Mouse (Mus musculus): ENCODE results near the gene Hes2. TPM values are rescaled to one million over a fixed set of nuclear protein-coding genes. Genes with fewer than 3 reads are reported as not detected.

The Hes2 gene
- total RNA-seq, 2 experiments from 2014 or later, result not detected

DNA sequence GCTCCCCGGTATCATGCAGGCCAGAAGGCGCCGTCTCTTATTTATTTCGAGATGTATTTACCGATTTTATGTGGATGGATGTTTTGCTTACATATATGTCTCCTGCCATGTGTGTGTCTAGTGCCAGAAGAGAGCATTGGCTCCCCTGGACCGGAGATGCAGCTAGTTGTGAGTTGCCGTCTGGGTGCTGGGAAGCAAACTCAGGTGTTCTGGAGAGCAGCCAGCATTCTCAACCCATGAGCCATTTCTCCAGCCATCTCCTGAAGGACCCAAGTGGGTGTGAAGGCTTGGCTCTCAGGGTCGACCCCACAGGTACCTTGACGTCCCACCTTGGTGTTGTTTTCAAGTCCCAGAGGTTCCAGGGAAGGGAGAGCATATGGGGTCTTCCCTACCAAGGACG, 23.5 kb downstream of the Hes2 start:
- peak in 1 of 2 experiments; percentile 8 for DNase-seq
- intact Hi-C loops (cut with DNase I), result no loop called here

DNA sequence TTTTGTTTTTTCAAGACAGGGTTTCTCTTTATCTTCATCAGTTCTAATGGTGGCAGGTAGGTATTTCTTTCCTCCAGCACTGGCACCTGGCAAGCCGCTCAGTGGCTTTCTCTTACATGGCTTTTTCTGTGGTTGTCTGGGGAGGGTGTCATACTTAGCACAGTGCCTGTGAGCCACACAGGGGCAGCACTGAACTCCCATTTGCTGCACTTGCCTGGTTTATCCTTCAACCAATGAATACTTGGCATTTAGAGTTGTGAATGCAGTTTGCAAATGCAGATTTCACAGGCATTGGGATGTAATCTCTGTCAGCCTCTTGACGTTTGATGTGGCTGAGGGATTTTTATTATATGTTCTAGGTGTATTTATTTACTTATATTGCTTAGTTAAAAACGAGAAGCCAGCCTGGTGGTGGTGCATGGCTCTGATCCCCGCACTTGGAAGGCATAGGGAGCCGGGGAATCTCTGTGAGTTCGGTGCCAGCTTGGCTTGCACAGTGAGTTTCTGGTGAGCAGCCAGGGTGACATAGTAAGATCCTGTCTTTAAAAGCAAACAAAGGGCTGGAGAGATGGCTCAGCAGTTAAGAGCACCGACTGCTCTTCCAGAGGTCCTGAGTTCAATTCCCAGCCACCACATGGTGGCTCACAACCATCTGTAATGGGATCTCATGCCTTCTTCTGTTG, 25.8 kb downstream of the Hes2 start:
- intact Hi-C loops (cut with DNase I), result no loop called here
- peak in 1 of 2 experiments; percentile 11 for DNase-seq

GRCm38 (mm10) chr4:152185137-152185509, 26.5 kb downstream of the Hes2 start:
- intact Hi-C loops (cut with DNase I), result no loop called here
- peak in 1 of 2 experiments; percentile 12 for DNase-seq

DNA sequence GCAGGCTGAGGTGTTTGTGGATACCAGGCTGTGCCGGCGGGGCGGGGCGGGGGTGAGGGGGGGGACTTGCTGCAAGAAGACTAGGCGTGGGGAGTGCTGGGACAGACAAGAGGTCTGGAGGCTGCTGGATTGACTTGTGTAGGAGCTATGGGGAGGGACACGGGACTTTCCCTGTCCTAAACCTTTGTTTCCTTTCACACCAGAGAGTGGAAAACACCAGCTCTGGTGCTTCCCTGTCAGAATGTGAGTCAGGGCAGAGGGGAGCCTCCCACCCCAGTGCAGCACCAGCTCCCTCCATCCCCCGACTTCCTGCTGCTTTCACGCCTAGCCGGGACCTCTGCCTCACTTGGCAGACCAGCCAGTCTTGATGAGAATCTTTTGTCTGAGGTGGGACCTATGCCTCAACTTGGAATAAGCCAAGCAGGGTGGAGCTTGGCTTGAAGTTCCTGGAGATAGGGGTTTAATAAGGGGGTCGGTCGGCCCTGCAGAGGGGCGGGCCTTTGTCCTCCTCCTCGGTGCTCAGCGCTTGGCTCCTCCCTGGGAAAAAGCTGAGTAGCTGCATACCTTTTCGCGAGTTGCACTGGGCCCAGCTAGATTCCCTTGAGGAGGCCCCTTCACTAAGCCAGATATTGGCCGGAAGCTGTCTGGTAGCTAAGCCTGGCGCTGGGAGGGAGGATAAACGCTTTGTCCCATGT, 27.0 kb downstream of the Hes2 start:
- peak in 1 of 2 experiments; percentile 14 for DNase-seq
- intact Hi-C loops (cut with DNase I), result no loop called here

DNA sequence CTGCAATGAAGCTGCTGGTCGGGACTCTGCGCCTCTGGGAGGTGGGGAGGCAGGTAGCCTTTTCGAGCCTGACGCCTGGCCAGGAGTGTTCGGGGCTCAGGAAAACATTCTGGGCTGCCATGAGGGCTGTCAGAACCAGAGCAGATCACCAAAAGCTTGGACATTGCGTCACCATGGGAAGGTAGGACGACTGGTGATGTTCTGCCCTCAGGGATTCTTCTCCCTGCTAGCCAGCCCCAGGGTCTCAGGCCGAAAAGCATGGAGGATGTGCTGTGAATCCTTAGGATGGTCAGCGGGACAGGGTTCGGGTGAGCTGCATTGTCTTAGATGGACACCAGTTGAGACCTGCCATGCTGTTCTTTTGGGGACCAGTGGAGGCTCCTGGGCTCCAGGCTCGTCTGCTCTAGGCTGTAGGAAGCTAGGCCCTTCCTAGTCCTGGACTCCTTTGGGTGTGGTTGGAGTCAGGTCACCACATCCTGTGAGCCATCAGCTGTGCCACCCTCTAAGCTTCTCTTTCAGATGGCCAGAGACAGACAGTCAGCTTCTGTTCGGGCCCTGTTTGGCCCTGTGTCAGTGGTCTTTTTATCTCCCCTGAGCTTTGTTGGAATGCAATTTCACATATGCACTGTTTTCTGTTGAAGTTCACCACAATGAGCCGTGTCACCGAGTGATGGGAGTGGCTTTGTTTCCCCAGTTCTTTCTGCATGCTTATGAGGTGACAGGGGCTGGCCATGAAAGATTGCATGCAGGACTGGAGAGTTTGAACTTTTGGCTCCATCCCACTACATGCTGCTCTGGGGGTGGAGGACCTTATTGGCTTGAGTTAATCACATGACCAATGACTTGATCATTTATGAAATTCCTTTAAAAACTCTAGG, 27.8 kb downstream of the Hes2 start:
- intact Hi-C loops (cut with DNase I), result no loop called here
- DNase-seq, result peak in 1 of 2 experiments; percentile 13

- DNase-seq, result peak in 1 of 2 experiments; percentile 9
- intact Hi-C loops (cut with DNase I), result no loop called here
Observed at GRCm38 (mm10) chr4:152187142-152187541, 28.5 kb downstream of the Hes2 start.

GRCm38 (mm10) chr4:152188651-152189050, 30.0 kb downstream of the Hes2 start:
- DNase-seq, result no peak
- intact Hi-C loops (cut with DNase I), result no loop called here

DNA sequence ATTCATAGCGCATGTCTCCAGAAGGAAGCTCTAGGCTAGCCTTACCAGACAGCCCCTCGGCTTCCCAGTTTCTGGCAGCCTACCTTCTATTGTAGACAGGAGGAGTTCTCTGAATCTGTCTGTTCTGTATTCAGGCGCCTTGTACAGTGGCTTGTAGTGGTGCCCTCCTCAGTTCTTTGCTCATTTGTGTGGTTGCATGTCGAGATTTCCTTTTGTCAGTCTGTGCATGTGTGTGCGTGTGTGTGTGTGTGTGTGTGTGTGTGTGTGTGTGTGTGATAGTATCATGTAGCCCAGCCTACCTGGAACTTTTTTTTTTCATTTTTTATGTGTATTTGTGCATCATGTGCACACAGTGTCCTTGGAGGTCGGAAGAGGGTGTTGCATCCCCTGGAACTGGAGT, 30.4 kb downstream of the Hes2 start:
- no peak for DNase-seq
- intact Hi-C loops (cut with DNase I), result no loop called here

GRCm38 (mm10) chr4:152189691-152190090, 31.0 kb downstream of the Hes2 start:
- intact Hi-C loops (cut with DNase I), result no loop called here
- DNase-seq, result no peak

DNA sequence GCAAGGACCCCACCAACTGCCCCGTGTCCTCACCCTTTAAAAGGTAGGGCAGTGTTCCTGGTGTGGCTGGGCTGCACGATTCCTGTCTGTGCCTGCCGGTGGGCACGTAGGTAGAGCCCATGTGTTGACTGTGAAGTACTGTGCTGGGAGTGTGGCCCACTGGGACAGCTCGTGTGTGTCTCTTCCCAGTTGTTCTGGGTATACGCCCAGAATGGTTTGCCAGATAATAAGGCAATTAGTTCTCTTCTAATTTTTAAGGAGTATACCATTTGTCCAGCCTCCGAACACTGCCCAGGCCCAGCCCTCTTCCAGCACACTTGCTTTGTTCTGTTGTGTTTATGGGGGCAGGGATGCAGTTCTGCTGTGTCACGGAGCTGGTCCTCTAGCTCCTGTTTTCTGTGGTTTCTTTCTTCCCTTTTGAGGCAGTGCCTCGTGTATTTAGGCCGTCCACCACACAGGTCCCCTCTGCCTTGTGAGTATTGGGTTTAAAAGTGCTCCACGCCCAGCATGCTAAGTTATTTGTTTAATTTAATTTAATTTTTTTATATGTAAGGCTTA, 31.5 kb downstream of the Hes2 start:
- no peak for DNase-seq
- intact Hi-C loops (cut with DNase I), result no loop called here

- DNase-seq, result no peak
- intact Hi-C loops (cut with DNase I), result no loop called here
Observed at GRCm38 (mm10) chr4:152190701-152191100, 32.0 kb downstream of the Hes2 start.

- intact Hi-C loops (cut with DNase I), result no loop called here
Observed at GRCm38 (mm10) chr4:152192569-152192968, 33.9 kb downstream of the Hes2 start.

GRCm38 (mm10) chr4:152194476-152195175, 36.0 kb downstream of the Hes2 start:
- intact Hi-C loops (cut with DNase I), result no loop called here
- no peak for DNase-seq

More at GRCm38 (mm10) chr4:152192569-152192968, 33.9 kb downstream of the Hes2 start:
- DNase-seq, result no peak

- no peak for DNase-seq
- intact Hi-C loops (cut with DNase I), result no loop called here
Observed at GRCm38 (mm10) chr4:152196276-152196675, 37.6 kb downstream of the Hes2 start.

- no peak for DNase-seq
- intact Hi-C loops (cut with DNase I), result no loop called here
Observed at GRCm38 (mm10) chr4:152197545-152197944, 38.9 kb downstream of the Hes2 start.

DNA sequence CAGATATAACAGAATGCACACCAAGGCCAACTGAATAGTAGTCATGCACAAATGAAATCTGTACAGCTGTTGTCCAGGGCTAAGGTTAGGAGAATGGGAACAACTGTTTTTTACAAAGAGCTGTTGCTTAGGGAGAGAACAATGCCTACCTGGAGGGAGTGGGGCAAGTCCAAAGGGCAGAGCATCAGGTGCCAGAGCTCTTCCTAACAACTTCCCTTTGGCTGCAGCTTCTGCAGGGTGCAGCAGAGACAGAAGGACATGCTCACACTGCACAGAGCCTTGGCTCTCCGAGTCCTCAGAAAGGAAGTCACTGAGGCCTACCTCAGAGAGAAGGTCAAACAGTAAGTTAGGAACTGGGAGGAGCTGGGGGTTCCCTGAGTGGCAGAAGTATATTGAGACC, 41.0 kb downstream of the Hes2 start:
- intact Hi-C loops (cut with DNase I), result loop anchor here (2.0 kb wide), 1 partner anchor 19 kb away; no protein-coding TSS in a partner anchor
- DNase-seq, result no peak

- intact Hi-C loops (cut with DNase I), result loop anchor here (2.0 kb wide), 1 partner anchor 21 kb away; no protein-coding TSS in a partner anchor
- no peak for DNase-seq
Observed at GRCm38 (mm10) chr4:152201492-152201891, 42.8 kb downstream of the Hes2 start.

DNA sequence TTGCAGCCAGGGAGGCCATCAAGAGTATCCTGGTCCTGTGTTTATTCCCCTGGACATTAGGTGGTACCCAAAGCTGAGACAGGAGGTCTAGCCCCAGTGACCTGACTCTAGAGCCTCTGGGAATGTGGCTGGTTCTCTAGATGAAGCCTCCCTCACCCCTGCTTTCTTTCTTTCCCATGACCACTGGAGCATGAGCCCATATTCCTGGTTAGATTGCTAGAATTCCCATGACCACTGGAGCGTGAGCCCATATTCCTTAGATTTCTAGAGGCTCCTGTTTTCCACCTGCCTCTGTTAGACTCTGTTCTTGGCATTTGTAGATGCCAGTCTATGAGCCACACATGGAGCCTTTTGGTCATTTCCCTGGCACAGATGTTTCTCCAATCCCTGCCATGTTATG, 43.8 kb downstream of the Hes2 start:
- intact Hi-C loops (cut with DNase I), result no loop called here
- DNase-seq, result no peak

DNA sequence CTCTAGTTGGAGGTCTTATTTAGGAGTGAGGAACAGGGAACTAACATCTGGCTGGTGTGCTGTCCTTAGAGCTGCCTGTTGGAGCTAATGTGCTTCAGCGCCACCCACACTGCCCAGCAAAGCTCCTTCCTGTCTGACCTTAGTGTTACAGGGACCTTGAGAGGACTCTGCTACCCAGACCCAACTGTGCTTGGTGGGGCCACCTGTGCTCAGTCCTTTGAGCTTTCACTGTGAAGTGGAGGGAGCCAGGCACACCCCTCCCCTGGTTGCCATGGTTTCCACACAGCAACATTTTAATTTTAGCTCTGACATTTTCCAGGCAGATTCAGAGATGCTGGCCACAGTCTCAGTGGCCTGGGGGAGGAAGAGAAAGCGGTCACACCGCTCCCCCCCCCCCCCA, 44.2 kb downstream of the Hes2 start:
- intact Hi-C loops (cut with DNase I), result no loop called here
- DNase-seq, result no peak

GRCm38 (mm10) chr4:152204663-152205062, 46.0 kb downstream of the Hes2 start:
- intact Hi-C loops (cut with DNase I), result no loop called here
- DNase-seq, result no peak

All from gastrocnemius, postnatal 36 days (tissue).